Mouse (Mus musculus) heart, adult 2 months (tissue): ENCODE data around the gene Atxn10.

ENCODE experiments used
- CTCF ChIP-seq: fragments of 200-600 bp; IDR thresholded peaks from 2 replicates; pipeline ENCODE4 v1.8.1; 2022; ENCODE audit warnings: antibody characterized with exemption, mild to moderate bottlenecking, moderate library complexity
- EP300 ChIP-seq: fragments of 200-500 bp; IDR thresholded peaks from 2 replicates; pipeline ENCODE4 v1.6.1; 2011; ENCODE audit warnings: low read depth, low read length, control low read depth; ENCODE audit not compliant: insufficient read depth
- POLR2A ChIP-seq: fragments of 200-500 bp; IDR thresholded peaks from 2 replicates; pipeline ENCODE4 v1.6.1; 2011; ENCODE audit warnings: mild to moderate bottlenecking, low read depth, low read length, control low read depth; ENCODE audit not compliant: insufficient read depth

DNA sequence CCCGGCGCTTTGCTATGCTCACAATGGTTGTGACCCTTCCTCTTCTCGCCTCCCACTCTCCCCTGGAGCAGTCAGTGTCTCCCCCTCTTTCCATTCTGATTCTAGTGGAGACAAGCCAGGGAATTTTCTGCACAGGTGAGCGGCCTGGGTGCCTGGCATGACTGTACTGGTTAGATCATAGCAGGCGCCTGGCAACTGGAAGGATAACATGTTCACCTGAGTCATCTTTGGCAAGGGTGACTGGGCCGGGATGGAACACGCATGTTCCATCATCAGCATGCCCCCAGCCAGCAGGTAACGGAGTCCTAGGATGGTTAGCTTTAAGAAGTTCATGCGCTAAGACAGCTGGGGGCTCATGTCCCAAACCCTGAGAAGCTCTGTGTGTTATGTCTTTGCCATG lies 37.1 kb upstream of the Atxn10 start:
- no peak for TF ChIP-seq EP300
- no peak for TF ChIP-seq POLR2A
- TF ChIP-seq CTCF = no peak
